Mouse (Mus musculus): ENCODE measurements around the gene AI481877.

DNA sequence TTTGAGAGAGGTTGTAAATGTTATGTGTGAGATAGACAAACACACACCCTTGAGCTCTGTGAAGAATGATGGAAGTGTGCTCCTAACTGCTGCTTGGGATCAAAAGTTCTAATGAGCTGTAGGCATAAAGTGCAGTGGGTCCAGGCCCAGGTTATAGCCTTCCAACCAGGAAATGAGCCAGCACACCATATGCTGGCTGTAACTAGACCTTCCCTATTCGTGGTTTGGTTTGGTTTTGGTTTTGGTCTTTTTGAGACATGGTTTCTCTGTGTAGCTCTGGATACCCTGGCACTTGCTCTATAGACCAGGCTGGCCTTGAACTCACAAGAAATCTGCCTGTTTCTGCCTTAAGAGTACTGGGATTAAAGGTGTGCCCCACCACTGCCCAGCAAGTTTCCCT is 13.2 kb upstream of the AI481877 start:
- TF ChIP-seq EP300 (IDR thresholded peaks at IDR 0.05) (no peak), CTCF (IDR thresholded peaks at IDR 0.05) (no peak)

All from lung, postnatal 0 days (tissue).